In the genomic region with DNA sequence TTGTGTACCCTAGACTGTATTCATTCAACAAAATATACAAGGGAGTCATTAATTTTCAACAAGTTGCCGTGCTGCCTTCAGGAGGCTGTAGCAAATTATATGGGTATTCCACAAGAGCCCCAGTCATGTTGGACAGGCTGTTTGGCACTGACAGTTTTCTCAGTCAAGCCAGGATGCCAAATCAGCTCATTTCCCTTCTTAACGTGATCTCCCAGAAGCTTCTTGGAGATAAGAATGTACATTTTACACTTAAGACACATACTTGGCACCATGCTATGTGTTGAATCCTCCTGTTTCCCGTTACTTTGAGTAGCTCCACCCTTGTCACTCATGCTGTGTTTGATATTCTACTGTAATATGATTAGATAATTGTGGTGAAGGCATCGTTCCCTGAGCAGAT, we compare ENCODE assay signal across 21 mouse cellular contexts.
DNase-seq lines count a peak whose midpoint lies in the region; ATAC-seq lines count a peak whose summit lies in the region.
"Had no signal": no experiment of that assay in that cellular context is flagged by ENCODE, and none has a peak within 500 bp of the region (broad histone marks: within the 10 kb centered on the region; RNA-seq: fewer than 3 reads in every experiment).

No protein-coding gene starts in this region.

- H3K27ac ChIP-seq in heart, embryonic 11.5 days (ENCODE audit: low read depth, low read length), result no peak overlapping the region
- H3K27ac ChIP-seq: embryonic facial prominence, embryonic 13.5 days; heart, embryonic 13.5 days; hindbrain, embryonic 15.5 days had no signal

- peak; percentile 8 to 26 for DNase-seq in cerebellum, postnatal 10 days
- no peak for DNase-seq in cerebellum, adult 9-11 months
- peak; percentile 53 for DNase-seq in heart, adult 11 months
- DNase-seq in kidney, postnatal 14 days, result peak; percentile 9
- DNase-seq in kidney, postnatal 25 days, result no peak
- DNase-seq in retina, postnatal 1 day, result peak; percentile 3
- no peak for DNase-seq in retina, embryonic 14.5 days (ENCODE audit: low spot score)
- DNase-seq: adrenal gland, adult 8-10 months; adrenal gland, postnatal 36 days; B cell, adult 2 months; cerebellum, adult 11 months; cerebellum, adult 8-10 months; cerebellum, postnatal 36 days; gastrocnemius, postnatal 14 days; heart, postnatal 36 days had no signal

- WGBS in heart, embryonic 11.5 days (ENCODE audit: insufficient replicate concordance), result 43% methylated on average over 4 of the region's 4 CpGs

- H3K4me1 ChIP-seq in heart, embryonic 11.5 days (ENCODE audit: control insufficient read depth, insufficient read depth, low read length), result no peaks in the 10 kb centered on the region
- H3K4me1 ChIP-seq: embryonic facial prominence, embryonic 13.5 days; heart, embryonic 13.5 days; hindbrain, embryonic 15.5 days had no signal

- H3K4me2 ChIP-seq in heart, embryonic 11.5 days, result no peak overlapping the region
- H3K4me2 ChIP-seq: embryonic facial prominence, embryonic 13.5 days; heart, embryonic 13.5 days; hindbrain, embryonic 15.5 days had no signal

- H3K4me3 ChIP-seq in heart, embryonic 11.5 days (ENCODE audit: low read depth, low read length), result no peak overlapping the region
- H3K4me3 ChIP-seq: embryonic facial prominence, embryonic 13.5 days; heart, embryonic 13.5 days; hindbrain, embryonic 15.5 days had no signal

- H3K27me3 ChIP-seq in heart, embryonic 11.5 days (ENCODE audit: control insufficient read depth, insufficient read depth, low read length), result no peaks in the 10 kb centered on the region
- H3K27me3 ChIP-seq: embryonic facial prominence, embryonic 13.5 days; heart, embryonic 13.5 days; hindbrain, embryonic 15.5 days had no signal

- no peaks in the 10 kb centered on the region for H3K36me3 ChIP-seq in heart, embryonic 11.5 days (ENCODE audit: control insufficient read depth, insufficient read depth, low read length)
- H3K36me3 ChIP-seq: embryonic facial prominence, embryonic 13.5 days; G1E; heart, embryonic 13.5 days; hindbrain, embryonic 15.5 days had no signal

- no peaks in the 10 kb centered on the region for H3K9me3 ChIP-seq in heart, embryonic 11.5 days (replicated peaks; ENCODE audit: control insufficient read depth, low read length)
- H3K9me3 ChIP-seq: embryonic facial prominence, embryonic 13.5 days; heart, embryonic 13.5 days; hindbrain, embryonic 15.5 days had no signal

- H3K9ac ChIP-seq in heart, embryonic 11.5 days (ENCODE audit: low read depth, low read length), result no peak overlapping the region
- H3K9ac ChIP-seq: embryonic facial prominence, embryonic 13.5 days; heart, embryonic 13.5 days; hindbrain, embryonic 15.5 days had no signal

- ATAC-seq in heart, embryonic 11.5 days (replicated peaks; ENCODE audit: insufficient number of reproducible peaks, low FRiP score, low TSS enrichment), result no peak
- ATAC-seq: CD4-positive, CD25-positive, alpha-beta regulatory T cell, adult 4 months had no signal

Comparison
In these comparisons a context has a peak if more than half of its experiments do, and no peak if none do; other contexts are left out.
1. DNase-seq: peak in cerebellum, postnatal 10 days (2 of 2), heart, adult 11 months (single experiment), kidney, postnatal 14 days (single experiment) and retina, postnatal 1 day (single experiment); none in cerebellum, adult 9-11 months (single experiment), kidney, postnatal 25 days (0 of 2) and retina, embryonic 14.5 days (single experiment).